Mouse (Mus musculus) embryonic stem cell, embryonic (primary cell): ENCODE measurements around the gene Ankrd42.

Source experiments
- CTCF ChIA-PET, 4 experiments: fragments of 300-600 bp in 2 of 4; fragments of 350-600 bp in 2 of 4; sonication (Branson Sonifier 250); formaldehyde crosslinking; loops; one replicate each; lab custom pipeline; 2022; ENCODE audit warnings: inconsistent platforms in 2 of 4; lab: Charles Lee
- POLR2A ChIA-PET, 4 experiments: fragments of 300-600 bp in 2 of 4; fragments of 350-600 bp in 2 of 4; sonication (Branson Sonifier 250); formaldehyde crosslinking; loops; one replicate each; lab custom pipeline; 2022; ENCODE audit warnings: antibody characterized with exemption in 4 of 4, inconsistent platforms in 1 of 4; lab: Charles Lee

Gene Ankrd42

GRCm38 (mm10) chr7:92610830-92611229, 26.1 kb downstream of the Ankrd42 start:
- POLR2A ChIA-PET = no interaction called here
- CTCF ChIA-PET = no interaction called here

- CTCF ChIA-PET = no interaction called here
- POLR2A ChIA-PET = no interaction called here
Observed at GRCm38 (mm10) chr7:92604961-92605360, 32.0 kb downstream of the Ankrd42 start.

DNA sequence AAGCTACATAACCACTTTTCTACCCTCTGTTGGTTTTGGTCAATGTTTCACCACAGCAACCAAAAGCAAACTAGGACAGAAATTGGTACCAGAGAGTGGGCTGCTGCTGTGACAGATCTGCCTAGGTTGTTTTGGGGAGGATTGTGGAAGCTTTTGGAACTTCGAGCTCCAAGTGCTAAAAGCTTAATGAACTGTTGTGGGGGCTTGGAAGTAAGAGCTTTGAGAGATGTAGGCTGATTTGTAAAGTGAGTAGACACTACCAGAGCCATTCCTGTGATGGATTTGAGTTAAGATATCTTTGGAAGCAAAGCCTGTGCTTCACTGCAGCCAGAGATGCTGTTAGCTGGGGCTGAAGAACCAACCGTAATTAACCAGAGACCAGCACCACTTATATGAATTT, 46.1 kb downstream of the Ankrd42 start:
- POLR2A ChIA-PET = interaction anchor here in 2 of 4 experiments (1.1 to 1.2 kb wide), 2 partner anchors 10 to 79 kb away, joined by 3 read pairs; partner anchors contain the start of gene Pcf11 (in 1 of the 2)
- CTCF ChIA-PET = no interaction called here

GRCm38 (mm10) chr7:92589986-92590385, 47.0 kb downstream of the Ankrd42 start:
- CTCF ChIA-PET = no interaction called here
- POLR2A ChIA-PET = interaction anchor here in 2 of 4 experiments (1.1 to 1.2 kb wide), 2 partner anchors 9 to 80 kb away, joined by 3 read pairs; partner anchors contain the start of gene Pcf11 (in 1 of the 2)

- POLR2A ChIA-PET = interaction anchor here in 1 of 4 experiments (1.4 kb wide), 1 partner anchor 291 kb away, joined by 3 read pairs; no protein-coding TSS in a partner anchor
- CTCF ChIA-PET = no interaction called here
Observed at GRCm38 (mm10) chr7:92583567-92583966, 53.4 kb downstream of the Ankrd42 start.

DNA sequence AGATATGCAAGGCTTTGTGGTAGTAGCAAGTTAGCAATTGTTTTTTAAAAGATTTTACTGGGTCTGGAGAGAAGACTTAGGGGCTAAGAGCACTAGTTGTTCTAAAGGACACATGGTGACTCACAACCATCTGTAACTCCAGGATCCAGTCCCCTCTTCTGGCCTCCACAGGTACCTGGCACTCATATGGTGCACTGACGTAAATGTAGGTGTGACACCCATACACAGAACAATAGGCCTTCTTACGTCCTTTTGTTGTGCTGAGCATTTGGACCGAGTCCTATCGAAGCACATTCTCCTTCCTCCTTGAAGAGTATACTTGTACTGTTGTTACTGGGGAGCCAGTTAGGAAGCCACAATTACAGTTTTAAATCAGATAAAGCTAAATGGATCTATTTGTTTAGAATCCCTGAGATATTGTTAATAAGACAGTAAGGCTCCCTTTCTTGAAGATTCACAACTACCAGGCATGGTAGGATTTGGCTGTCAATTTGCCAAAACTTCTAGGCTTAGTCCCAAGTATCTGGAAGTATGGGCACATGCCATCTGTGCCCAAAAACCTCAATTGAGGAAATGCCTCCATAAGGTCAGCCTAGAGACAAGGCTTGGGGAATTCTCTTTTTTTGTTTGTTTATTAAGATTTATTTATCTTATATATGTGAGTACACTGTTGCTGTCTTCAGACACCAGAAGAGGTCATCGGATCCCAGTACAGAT, 56.3 kb downstream of the Ankrd42 start:
- ChIA-PET POLR2A (interaction anchor here in 2 of 4 experiments (0.6 to 1.3 kb wide), 4 partner anchors 10 to 388 kb away, joined by 3 to 4 read pairs (median 3); partner anchors contain the start of gene Ccdc90b (in 1 of the 2)), CTCF (no interaction called here)

DNA sequence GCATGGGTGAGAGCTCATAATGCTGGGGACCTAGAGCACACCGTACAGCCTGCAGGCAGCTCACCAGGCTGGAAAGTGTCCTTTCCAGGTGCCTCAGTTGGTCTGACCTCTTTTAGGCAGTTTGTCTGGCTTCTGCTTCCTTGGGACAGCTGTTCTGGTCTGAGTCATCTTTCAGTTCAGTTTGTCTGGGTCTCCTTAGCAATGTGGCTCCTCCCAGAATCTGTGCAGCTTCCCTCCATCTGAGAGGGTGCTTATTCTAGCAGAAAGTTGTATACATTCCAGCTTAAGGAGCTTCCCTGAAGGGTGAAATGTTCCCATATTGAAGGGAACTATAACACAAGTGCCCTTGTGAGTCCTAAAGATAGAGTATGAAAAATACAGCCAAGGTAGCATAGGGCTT, 70.2 kb downstream of the Ankrd42 start:
- CTCF ChIA-PET = interaction anchor here in 1 of 4 experiments (1.2 kb wide), 1 partner anchor 16 kb away, joined by 3 read pairs; no protein-coding TSS in a partner anchor
- POLR2A ChIA-PET = no interaction called here

DNA sequence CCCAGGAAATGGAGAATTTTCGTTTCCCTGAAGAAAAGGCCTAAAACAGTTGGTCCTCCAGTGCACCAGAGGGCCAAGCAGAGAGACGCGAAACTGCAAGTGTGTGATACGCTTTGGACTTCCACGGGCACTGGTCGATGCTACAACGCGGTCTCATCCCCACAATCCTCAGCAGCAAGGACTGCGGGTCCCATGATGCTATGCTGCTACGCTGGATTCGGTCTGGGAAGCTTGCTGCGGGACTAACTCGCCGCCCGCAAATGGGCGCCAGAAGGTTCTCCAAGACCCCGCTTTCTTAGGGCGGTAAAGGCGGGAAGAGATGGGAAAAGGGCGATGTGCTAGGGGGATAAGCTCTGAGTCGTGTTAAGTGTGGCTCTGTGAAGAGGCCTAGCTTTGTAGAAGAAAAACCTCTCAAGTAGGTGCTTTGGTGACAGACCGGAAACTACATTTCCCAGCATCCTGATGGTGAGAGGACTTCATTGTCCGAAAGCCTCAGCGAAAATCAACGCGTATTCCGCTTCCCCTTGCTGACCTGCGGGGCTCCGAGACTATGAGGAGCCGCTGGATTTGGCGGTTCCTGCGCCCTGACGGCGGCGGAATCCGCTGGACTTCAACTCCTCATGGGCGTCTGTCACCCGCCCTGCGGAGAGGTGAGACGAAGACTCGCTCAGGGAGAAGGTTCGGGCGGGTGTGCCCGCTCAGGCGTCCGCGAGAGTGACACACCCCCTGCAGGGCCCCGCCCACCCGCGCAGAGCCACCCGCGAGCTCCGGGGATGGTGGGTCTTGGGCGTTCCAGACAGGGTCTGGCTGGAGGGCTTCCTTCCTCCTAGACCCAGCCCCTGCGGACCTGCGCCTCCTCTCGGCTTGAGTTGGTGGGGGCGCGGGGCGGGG, 75.7 kb downstream of the Ankrd42 start, which contains the start of gene Ccdc90b:
Ccdc90b (plus strand) TSS at position 164 of the 891 bp plus-strand sequence.
- ChIA-PET CTCF (interaction anchor here (0.5 to 1.9 kb wide), 4 partner anchors 10 to 912 kb away, joined by 3 to 10 read pairs (median 4); no protein-coding TSS in a partner anchor), POLR2A (interaction anchor here (0.7 to 2.1 kb wide), 34 partner anchors 8 to 519 kb away, joined by 3 to 28 read pairs (median 4); partner anchors contain the start of genes Pcf11 (in 3 of the 4), Prcp (in 2 of the 4), Ddias (in 1 of the 4) and Fam181b (in 1 of the 4))

DNA sequence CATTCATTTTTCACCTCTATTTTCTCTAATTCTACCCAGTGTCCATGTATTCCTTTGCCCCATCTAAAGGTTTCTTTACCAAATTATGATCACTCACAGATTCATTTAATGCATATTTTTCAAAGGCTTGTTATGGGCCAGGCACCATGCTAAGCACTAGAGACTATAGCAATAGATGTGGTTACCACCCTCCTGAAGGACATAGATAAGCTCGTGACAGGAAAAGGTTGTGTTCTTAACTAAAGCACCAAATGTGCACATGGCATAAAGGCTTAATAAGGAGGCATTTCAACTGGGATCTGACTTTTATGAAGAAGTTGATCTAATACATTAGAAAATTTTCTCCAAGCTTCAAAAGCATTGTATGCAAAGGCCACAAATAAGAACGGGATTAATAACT, 78.2 kb downstream of the Ankrd42 start:
- ChIA-PET CTCF (no interaction called here), POLR2A (no interaction called here)

DNA sequence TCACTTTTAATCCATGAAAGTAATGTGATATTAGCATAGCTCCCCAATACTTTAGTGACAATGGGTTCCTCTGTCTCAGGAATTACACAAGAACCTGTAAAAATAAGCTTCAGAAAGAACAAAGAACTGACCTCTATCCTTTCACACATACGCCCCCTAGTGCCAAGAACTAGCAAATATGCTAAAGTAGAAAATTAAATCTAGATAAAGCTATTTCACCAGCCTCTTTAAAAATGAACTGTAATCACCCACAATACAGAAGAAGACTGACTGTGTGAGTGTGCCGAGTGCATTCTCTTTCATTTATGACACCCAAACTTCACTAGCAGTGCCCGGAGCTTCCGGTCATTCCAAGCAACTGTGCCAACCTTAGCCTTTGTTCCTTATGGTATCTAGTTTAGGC, 86.0 kb downstream of the Ankrd42 start:
- POLR2A ChIA-PET = interaction anchor here (0.5 to 2.2 kb wide), 5 partner anchors 10 to 268 kb away, joined by 3 to 16 read pairs (median 8); partner anchors contain the start of gene Ccdc90b (in 3 of the 4)
- CTCF ChIA-PET = interaction anchor here (0.5 to 1.4 kb wide), 27 partner anchors 10 to 1093 kb away, joined by 3 to 13 read pairs (median 4); partner anchors contain the start of genes Ccdc90b (in 3 of the 4), Ddias (in 1 of the 4), Fam181b (in 1 of the 4) and Prcp (in 1 of the 4)

GRCm38 (mm10) chr7:92550248-92550989, 86.5 kb downstream of the Ankrd42 start:
- ChIA-PET POLR2A (interaction anchor here in 3 of 4 experiments (1.0 to 2.2 kb wide), 3 partner anchors 11 kb away, joined by 8 to 16 read pairs (median 15); partner anchors contain the start of gene Ccdc90b (in 3 of the 3)), CTCF (interaction anchor here (0.5 to 1.4 kb wide), 23 partner anchors 11 to 1093 kb away, joined by 3 to 13 read pairs (median 4); partner anchors contain the start of genes Ccdc90b (in 2 of the 4), Ddias (in 1 of the 4), Fam181b (in 1 of the 4) and Prcp (in 1 of the 4))

GRCm38 (mm10) chr7:92546763-92547162, 90.2 kb downstream of the Ankrd42 start:
- POLR2A ChIA-PET = no interaction called here
- CTCF ChIA-PET = interaction anchor here in 1 of 4 experiments (0.6 kb wide), 1 partner anchor 376 kb away, joined by 4 read pairs; no protein-coding TSS in a partner anchor

- ChIA-PET CTCF (interaction anchor here in 1 of 4 experiments (0.8 kb wide), 1 partner anchor 18 kb away, joined by 4 read pairs; no protein-coding TSS in a partner anchor), POLR2A (interaction anchor here in 1 of 4 experiments (0.6 kb wide), 1 partner anchor 308 kb away, joined by 3 read pairs; no protein-coding TSS in a partner anchor)
Observed at GRCm38 (mm10) chr7:92532351-92533036, 104.4 kb downstream of the Ankrd42 start.
